Mouse (Mus musculus) left cerebral cortex, postnatal 36 days (tissue): ENCODE data around the gene Pknox2. TPM values are rescaled to one million over a fixed set of nuclear protein-coding genes. Genes with fewer than 3 reads are reported as not detected.
A peak's percentile ranks its signal among the peaks of the same experiment; 100 is the strongest.

Experiments used
- DNase-seq, 2 experiments: peaks; one replicate each; pipeline ENCODE4 v3.0.0; 2021 to 2022; ENCODE audit warnings: low spot score in 2 of 2, mixed read lengths in 1 of 2
- intact Hi-C: fragments of 180-260 bp; cut with DNase I; formaldehyde crosslinking; loops from one replicate; pipeline ENCODE4 v1.15.1; 2025
- total RNA-seq, 2 experiments: library from RNA; stranded (reverse); gene quantifications; 2 replicates each; pipeline ENCODE4 v1.2.3; 2021

The Pknox2 gene
- total RNA-seq, 2 experiments from 2014 or later: 68.3 to 92.3 TPM

DNA sequence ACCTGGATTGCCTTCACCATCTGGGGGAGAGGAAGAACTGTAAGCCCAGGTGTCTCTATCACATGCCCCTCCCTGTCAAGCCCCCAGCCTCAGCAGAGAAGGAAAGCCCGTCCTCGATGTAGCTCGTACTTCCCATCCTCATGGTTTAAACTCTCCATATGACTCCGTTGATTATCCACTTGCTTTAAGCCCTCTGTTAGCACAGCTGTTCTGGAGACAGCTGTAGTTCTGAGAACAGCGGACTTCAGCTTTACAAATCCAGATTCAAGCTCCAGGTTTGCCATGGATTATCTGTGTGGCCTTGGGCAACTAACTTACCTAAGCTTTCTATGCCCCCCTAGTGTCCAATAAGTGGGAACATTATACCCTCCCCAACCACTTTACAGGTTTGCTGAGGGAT is 223.5 kb downstream of the Pknox2 start:
- intact Hi-C loops: no loop called here
- DNase-seq: no peak

GRCm38 (mm10) chr9:36921718-36922415 is 225.3 kb downstream of the Pknox2 start:
- intact Hi-C loops: no loop called here
- DNase-seq: no peak

- intact Hi-C loops: loop anchor here (5.0 kb wide), 1 partner anchor 43 kb away; no protein-coding TSS in a partner anchor
- DNase-seq: no peak
Measured at GRCm38 (mm10) chr9:36919472-36919871, 227.7 kb downstream of the Pknox2 start.

- intact Hi-C loops: loop anchor here (5.0 kb wide), 1 partner anchor 44 kb away; no protein-coding TSS in a partner anchor
- DNase-seq: no peak
Measured at GRCm38 (mm10) chr9:36918582-36918981, 228.6 kb downstream of the Pknox2 start.

- no peak for DNase-seq
Measured at GRCm38 (mm10) chr9:36916915-36917314, 230.3 kb downstream of the Pknox2 start.

DNA sequence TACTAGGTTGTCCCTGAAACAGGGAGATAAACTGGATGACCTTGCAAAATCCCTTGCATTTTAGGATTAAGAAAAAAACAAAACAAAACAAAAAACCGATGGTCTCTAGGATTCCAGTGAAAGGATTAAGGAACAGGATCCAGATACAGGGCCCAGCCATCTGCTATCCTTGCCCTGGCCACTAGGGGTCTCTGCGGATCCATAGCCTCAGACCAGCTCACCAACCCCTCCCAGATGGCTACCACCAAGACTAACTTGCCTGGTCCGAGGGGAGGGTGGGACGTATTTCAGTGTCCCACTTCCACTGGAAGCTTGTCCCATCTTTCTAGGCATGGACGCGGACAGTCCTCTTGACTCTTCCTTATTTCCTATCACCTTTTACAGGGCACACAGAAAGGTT is 230.8 kb downstream of the Pknox2 start:
- peak; percentile 85 for DNase-seq
- intact Hi-C loops: loop anchor here (1.0 to 5.0 kb wide), 2 partner anchors 46 to 230 kb away; no protein-coding TSS in a partner anchor

More at GRCm38 (mm10) chr9:36916915-36917314, 230.3 kb downstream of the Pknox2 start:
- intact Hi-C loops: loop anchor here (1.0 to 5.0 kb wide), 2 partner anchors 45 to 229 kb away; no protein-coding TSS in a partner anchor

DNA sequence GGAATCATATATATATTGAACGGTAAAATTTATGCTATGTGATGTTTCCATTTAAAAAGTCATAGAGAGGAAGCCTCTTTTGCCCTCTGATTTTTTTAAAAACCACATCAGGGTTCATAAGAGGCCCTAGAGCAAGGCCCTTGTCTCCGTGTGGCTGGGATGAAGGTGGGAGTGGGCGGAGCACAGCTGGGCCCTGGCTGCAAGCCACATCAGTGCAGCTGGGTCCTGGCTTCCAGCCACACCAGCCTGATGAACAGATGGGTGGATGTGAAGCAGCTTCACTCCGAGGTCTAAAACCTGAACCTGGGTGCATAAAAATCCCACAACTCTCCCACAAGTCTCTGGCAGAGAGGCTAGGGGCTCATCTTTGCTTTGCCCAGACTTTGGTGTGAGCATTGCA is 241.8 kb downstream of the Pknox2 start:
- DNase-seq: no peak
- intact Hi-C loops: no loop called here

DNA sequence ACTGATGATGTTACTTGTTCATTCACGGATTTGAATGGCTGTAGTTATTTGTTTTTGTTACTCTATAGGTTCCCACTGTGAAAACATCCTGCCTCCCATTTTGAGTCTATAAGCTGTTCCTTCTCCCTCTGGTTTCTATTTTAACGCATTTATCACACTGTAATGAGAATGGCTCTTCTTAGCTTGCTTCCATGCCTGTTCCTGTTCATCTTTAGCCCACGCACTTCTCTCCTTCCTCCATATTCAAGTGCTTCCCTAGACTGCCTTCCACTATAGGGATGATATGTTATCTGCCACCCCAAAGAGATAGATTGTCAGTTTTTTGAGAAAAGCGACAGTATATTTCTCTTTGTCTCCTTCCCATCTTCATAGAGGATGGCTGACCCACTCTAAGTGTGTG is 246.7 kb downstream of the Pknox2 start:
- intact Hi-C loops: no loop called here
- DNase-seq: no peak

- intact Hi-C loops: loop anchor here (5.0 kb wide), 2 partner anchors 69 to 429 kb away; no protein-coding TSS in a partner anchor
- peak in 1 of 2 experiments; percentile 50 for DNase-seq
Measured at GRCm38 (mm10) chr9:36898560-36898959, 248.6 kb downstream of the Pknox2 start.

GRCm38 (mm10) chr9:36895009-36895693 is 252.1 kb downstream of the Pknox2 start:
- DNase-seq: peak; percentile 67 to 73
- intact Hi-C loops: loop anchor here (1.0 to 5.0 kb wide), 3 partner anchors 72 to 432 kb away; partner anchors contain the start of gene Pknox2

DNA sequence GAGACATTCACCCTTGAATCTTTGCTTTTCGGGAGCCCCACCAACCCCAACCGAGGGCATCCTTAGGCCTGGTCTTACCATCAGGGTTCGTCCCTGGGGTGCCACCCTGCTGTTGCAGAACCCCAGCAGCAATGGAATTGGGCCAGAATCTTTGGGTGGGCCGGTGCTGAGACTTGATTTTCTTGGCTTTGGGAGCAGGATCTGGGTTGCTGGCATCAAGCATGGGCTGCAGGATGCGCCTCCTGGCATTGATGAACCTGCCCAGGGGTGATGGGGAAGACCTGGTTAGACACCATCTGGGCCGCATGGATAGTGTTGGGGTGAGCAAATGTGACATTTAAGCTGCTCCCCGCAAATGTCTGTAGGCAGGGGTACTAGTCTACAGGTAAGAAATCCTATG is 253.0 kb downstream of the Pknox2 start:
- intact Hi-C loops: loop anchor here (5.0 kb wide), 1 partner anchor 333 kb away; no protein-coding TSS in a partner anchor
- no peak for DNase-seq

DNA sequence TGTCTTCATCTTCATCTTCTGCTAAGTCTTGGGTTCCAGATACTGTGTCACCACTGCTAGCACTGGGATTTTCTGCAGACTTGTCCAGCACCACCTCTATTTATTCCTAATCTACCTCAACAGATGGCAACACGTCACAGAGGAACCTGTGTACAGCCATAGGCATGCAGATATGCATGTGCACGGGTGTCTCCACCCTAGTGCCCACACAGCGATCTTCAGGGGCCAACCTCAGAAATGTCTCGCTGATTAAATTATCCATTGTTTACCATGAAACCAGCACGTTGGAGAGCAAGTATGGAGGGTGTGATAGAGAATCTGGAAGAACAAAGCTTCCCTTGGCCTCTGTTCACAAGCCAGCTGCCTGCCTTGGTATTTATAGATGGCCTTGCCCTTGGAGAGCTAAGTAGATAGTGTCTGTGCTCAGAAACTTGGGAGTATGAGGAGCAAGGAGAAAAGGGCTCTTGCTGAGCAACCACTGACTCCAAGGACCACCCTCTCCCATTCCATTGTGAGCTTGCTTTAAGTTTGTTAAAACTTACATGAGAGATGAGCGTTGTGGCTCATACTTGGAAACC is 253.7 kb downstream of the Pknox2 start:
- intact Hi-C loops: loop anchor here (5.0 kb wide), 1 partner anchor 334 kb away; no protein-coding TSS in a partner anchor
- no peak for DNase-seq

- peak; percentile 55 to 56 for DNase-seq
- intact Hi-C loops: loop anchor here (5.0 kb wide), 1 partner anchor 337 kb away; no protein-coding TSS in a partner anchor
Measured at GRCm38 (mm10) chr9:36890552-36890951, 256.7 kb downstream of the Pknox2 start.

- intact Hi-C loops: no loop called here
- DNase-seq: no peak
Measured at GRCm38 (mm10) chr9:36885237-36885636, 262.0 kb downstream of the Pknox2 start.

DNA sequence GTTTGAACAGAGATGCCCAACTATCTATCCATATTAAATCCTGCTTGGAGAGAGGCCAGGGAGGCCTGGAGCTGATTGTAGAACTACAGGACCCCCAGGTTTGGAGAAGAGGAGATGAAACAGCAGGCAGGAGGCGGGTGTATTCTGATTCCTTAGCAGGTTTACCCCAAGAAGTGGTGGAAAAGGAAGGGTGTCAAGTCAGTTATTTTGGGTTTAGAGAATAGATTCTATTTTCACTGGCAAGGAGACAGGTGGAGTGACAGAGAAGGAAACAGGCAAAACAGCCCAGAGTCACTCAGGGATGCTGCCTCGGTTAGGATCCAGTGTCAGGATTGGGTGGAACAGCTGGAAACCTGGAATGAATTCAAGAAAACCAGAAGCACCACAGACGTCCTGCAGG is 263.6 kb downstream of the Pknox2 start:
- intact Hi-C loops: no loop called here
- no peak for DNase-seq

GRCm38 (mm10) chr9:36882034-36882745 is 265.0 kb downstream of the Pknox2 start:
- peak in 1 of 2 experiments; percentile 53 for DNase-seq
- intact Hi-C loops: no loop called here

GRCm38 (mm10) chr9:36881615-36882014 is 265.6 kb downstream of the Pknox2 start:
- no peak for DNase-seq
- intact Hi-C loops: no loop called here

DNA sequence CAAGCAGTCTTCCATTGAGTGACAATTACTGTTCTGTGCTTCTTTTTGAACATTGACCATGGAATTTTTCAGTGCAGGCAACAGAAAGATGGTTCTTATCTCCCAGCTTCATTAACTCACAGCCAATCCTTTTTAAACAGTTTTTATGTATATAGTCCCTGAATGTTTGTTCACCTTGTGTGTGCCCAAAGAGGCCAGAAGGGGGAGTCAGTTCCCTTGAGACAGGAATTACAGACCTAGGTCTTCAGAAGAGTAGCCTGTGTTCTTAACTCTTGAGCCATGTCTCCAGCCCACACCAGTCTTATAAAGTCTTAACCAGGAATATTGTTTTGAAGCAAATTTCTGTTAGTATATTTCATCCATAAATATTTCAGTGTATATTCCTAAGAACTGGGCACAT is 270.4 kb downstream of the Pknox2 start:
- intact Hi-C loops: no loop called here
- DNase-seq: no peak

GRCm38 (mm10) chr9:36876313-36876712 is 270.9 kb downstream of the Pknox2 start:
- intact Hi-C loops: no loop called here
- no peak for DNase-seq

DNA sequence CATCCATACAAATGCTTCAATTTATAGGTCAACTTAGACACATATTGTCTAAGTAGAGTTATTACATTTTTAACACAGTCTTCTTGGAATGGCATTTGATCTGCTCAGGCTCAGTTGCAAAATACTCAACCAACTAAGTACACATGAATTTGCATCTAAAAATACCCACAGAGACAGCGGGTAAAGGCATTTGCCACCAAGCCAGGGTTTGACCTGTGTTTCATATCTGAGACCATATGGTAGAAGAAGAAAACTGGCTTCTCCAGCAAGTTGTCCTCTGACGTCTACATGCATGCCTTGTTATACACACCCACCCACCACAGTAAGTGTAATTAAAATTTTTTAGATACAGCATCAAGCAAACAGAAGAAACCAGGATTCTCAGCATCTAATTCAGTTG is 273.4 kb downstream of the Pknox2 start:
- intact Hi-C loops: no loop called here
- no peak for DNase-seq
